Mouse (Mus musculus) midbrain, embryonic 13.5 days (tissue): ENCODE results near the gene Mapk8. TPM values are rescaled to one million over a fixed set of nuclear protein-coding genes. Genes with fewer than 3 reads are reported as not detected.
A peak's percentile ranks its signal among the peaks of the same experiment; 100 is the strongest.

Source experiments
- ATAC-seq: fragments of 200-750 bp; cut with Nextera tagmentation; 2 replicates; pipeline ENCODE4 v1.8.0; 2017; ENCODE audit warnings: mild to moderate bottlenecking, moderate TSS enrichment, moderate library complexity
- H3K27ac ChIP-seq: fragments of 300-500 bp; sonication (generic); 2 replicates; pipeline ENCODE4 v1.5.1; 2015; ENCODE audit warnings: inconsistent platforms, mild to moderate bottlenecking, moderate library complexity
- H3K27me3 ChIP-seq: fragments of 300-500 bp; sonication (generic); 2 replicates; pipeline ENCODE4 v1.6.1; 2015; ENCODE audit warnings: mild to moderate bottlenecking, inconsistent platforms
- H3K36me3 ChIP-seq: fragments of 300-500 bp; sonication (generic); 2 replicates; pipeline ENCODE4 v1.6.1; 2015; ENCODE audit warnings: mild to moderate bottlenecking, inconsistent platforms
- H3K4me1 ChIP-seq: fragments of 300-500 bp; sonication (generic); replicated peaks from 2 replicates; pipeline ENCODE4 v1.6.1; 2015; ENCODE audit warnings: inconsistent platforms
- H3K4me2 ChIP-seq: fragments of 300-500 bp; sonication (generic); replicated peaks from 2 replicates; pipeline ENCODE4 v1.6.1; 2015; ENCODE audit warnings: moderate library complexity, mild to moderate bottlenecking, inconsistent platforms
- H3K4me3 ChIP-seq: fragments of 300-500 bp; sonication (generic); replicated peaks from 2 replicates; pipeline ENCODE4 v1.5.1; 2015; ENCODE audit warnings: mild to moderate bottlenecking, inconsistent platforms
- H3K9ac ChIP-seq: fragments of 300-500 bp; sonication (generic); replicated peaks from 2 replicates; pipeline ENCODE4 v1.6.1; 2015; ENCODE audit warnings: mild to moderate bottlenecking, inconsistent platforms
- H3K9me3 ChIP-seq: fragments of 300-500 bp; sonication (generic); 2 replicates; pipeline ENCODE4 v1.6.1; 2016; ENCODE audit warnings: mild to moderate bottlenecking, inconsistent platforms
- WGBS: fragments of 180-500 bp; shearing (Covaris S2); methylation state at CpG from one replicate; pipeline ENCODE4 v1.1.7; 2015; 5-methylcytosine and 5-hydroxymethylcytosine counted together
- polyA plus RNA-seq: library from polyadenylated mRNA; unstranded; fragments of >200 nt; fragmentation: Nextera tagmentation; extraction: Ambion mirVana; gene quantifications from 2 replicates; pipeline ENCODE4 v1.2.1, GENCODE M21; 2015

Mapk8 gene
- 36.9 and 37.6 TPM in 2 replicates for polyA plus RNA-seq

DNA sequence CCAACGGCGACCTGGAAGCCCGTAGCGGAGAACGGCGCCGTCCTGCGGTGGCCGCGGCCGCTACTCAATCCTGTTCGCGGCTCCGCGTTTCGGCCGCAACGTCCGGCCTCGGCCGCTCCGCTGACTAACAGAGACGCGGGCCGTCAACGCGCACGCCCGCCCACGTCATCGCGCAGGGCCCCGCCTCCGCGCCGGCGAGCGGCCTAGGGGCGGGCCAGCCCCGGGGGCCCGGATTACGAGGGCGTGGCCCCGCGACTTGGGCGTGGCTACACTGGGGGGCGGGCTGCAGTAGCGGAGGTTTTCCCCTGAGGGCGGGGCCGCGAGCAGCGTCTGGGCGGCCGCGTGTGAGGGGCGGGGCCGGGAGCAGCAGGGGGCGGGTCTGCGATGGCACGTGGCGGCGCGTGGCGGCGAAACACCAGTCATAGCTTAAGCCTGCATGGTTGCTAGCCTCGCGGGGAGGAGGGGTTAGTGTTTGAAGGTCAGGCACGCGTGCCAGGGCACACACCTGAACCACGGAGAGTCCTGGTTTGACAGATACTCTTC, at the start of gene Mapk8:
TSS of gene Mapk8 (minus strand) at position 132 of the 543 bp plus-strand sequence.
- H3K27ac ChIP-seq: peak within 1 kb of the TSS; percentile 93
- peak within 1 kb of the TSS; percentile 95 for H3K9ac ChIP-seq
- no peaks in the 10 kb centered on the region for H3K9me3 ChIP-seq
- peaks cover 22% of the 10 kb centered on the region for H3K4me1 ChIP-seq
- peak within 1 kb of the TSS; percentile 64 for H3K4me2 ChIP-seq
- under 1% methylated on average over 62 of the region's 70 CpGs for WGBS
- H3K27me3 ChIP-seq: peaks cover 28% of the 10 kb centered on the region
- peak; percentile 98 for ATAC-seq
- H3K4me3 ChIP-seq: peak within 1 kb of the TSS; percentile 87
- H3K36me3 ChIP-seq: no peaks in the 10 kb centered on the region

DNA sequence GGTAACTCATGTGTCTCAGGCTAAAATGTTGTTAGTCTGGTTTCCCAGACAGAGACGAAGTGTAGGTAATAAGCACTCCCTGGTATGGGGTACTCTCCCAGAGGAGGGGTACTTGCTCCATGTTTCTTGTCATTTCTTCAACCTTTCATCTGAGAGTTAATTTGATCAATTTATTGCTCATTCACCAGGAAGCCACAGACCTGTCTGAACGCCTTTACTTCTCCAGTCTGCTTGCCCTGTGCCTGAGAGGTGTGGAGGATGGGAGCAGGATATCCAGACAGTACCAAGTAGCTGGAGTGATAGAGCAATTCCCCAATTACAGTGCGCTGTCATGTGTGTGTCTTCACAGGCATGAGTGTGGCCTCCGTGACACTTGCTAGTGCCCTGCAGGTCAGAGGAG, 48.3 kb upstream of the Mapk8 start:
- no peak overlapping the region for H3K9ac ChIP-seq
- H3K9me3 ChIP-seq: no peaks in the 10 kb centered on the region
- no peaks in the 10 kb centered on the region for H3K27me3 ChIP-seq
- H3K36me3 ChIP-seq: no peaks in the 10 kb centered on the region
- no peak overlapping the region for H3K27ac ChIP-seq
- no peak for ATAC-seq
- H3K4me3 ChIP-seq: no peak overlapping the region
- no peak overlapping the region for H3K4me2 ChIP-seq
- 68% methylated on average over 4 of the region's 4 CpGs for WGBS
- H3K4me1 ChIP-seq: no peaks in the 10 kb centered on the region

DNA sequence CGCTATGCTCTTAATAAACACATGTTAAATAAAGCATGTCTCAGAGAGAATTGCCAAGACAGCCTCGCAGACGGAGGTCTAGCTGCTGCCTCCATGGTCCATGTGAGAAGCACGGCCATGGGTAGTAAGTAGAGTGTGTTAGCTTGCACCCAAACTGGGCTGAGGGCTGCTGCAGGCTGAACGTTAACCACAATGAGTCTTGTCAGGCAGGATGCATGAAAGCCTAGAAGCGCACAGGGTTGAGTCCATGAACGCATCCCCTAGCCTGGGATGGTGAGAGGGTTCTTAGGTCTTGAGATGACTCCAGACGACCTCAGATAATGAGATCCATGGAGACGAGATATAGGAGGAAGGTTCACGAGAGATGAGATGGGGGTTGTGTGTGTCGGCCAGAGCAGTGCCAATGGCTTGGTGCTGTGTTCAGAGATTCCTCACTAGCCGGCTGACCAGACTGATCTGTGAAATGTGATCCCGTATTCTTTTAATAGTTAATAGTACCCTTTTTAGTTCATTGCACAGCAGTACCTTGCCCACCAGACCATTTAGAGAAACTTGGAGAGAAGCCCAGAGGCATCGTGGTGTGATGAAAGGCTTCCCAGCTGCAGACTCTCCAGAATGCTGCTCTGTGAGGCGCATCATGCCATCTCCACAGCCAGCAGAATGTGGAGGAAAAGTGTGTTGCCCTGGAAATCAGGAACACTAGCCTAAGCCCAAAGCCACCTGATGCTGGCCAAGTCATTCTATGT, 41.0 kb upstream of the Mapk8 start:
- Histone ChIP-seq H3K9ac (no peak overlapping the region), H3K36me3 (no peaks in the 10 kb centered on the region), H3K9me3 (no peaks in the 10 kb centered on the region), H3K27ac (no peak overlapping the region), H3K4me3 (no peak overlapping the region), H3K27me3 (no peaks in the 10 kb centered on the region), H3K4me1 (no peaks in the 10 kb centered on the region), H3K4me2 (no peak overlapping the region)
- 76% methylated on average over 15 of the region's 15 CpGs for WGBS
- ATAC-seq: peak; percentile 37; the same call in 1 of the 2 replicates

DNA sequence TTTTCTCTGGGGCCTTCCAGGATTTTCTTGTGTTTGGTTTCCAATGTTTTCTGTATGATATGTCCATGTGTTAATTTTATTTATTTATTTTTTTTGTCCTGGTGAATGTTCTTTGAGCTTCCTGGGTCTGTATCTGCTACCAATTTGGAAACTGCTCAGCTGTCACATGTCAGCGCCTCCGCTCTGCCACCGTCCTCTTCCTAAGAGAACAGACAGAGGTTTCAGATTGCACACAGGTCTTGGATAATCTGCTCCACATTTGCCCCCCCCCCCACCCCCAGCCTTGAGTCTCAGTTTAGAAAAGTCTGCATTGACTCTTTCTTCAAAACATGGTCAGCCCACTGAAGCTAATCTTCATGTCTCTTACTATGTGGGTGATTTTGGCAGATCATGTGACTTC, 35.0 kb upstream of the Mapk8 start:
- no peak overlapping the region for H3K9ac ChIP-seq
- no peaks in the 10 kb centered on the region for H3K9me3 ChIP-seq
- no peak overlapping the region for H3K27ac ChIP-seq
- H3K4me2 ChIP-seq: no peak overlapping the region
- 53% methylated on average over 3 of the region's 3 CpGs for WGBS
- H3K36me3 ChIP-seq: no peaks in the 10 kb centered on the region
- H3K4me1 ChIP-seq: no peaks in the 10 kb centered on the region
- H3K4me3 ChIP-seq: no peak overlapping the region
- no peaks in the 10 kb centered on the region for H3K27me3 ChIP-seq
- ATAC-seq: no peak

DNA sequence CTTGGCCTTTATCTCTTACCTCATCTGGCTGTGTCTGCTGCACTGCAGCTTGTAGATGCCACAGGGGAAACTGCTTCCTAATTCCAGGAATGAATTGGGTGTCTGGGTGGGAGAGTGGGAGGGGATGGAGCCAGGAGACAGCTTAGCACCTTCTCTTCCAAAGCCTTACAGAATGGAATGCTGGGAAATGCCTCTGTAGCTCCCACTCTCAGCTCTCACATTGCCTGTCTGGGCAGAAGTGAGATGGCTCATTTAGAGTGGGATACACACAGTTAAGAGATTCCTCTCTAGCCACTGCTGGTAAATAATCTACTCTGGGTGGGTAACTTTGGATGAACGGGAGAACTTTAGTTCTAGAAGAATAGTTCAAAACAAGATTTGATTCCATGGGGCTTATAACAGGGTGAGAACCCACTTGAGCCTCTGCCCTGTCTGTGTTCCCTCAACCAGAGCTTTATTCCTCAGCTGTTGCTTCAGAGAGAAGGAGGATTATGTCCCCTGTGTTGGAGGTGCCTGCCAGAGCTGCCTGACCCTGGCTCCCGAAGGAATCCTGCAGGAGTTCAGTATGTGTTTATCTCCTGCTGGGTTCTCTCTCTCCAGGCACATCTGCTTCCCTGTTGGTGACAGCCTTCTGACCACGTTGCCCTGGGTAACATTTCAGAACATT, 29.3 kb upstream of the Mapk8 start:
- 5% methylated on average over 3 of the region's 3 CpGs for WGBS
- no peak overlapping the region for H3K9ac ChIP-seq
- H3K27me3 ChIP-seq: no peaks in the 10 kb centered on the region
- 0 out of 2 replicates have a peak, but pooled peaks cover 8% of the 10 kb centered on the region for H3K4me1 ChIP-seq
- no peak for ATAC-seq
- H3K4me2 ChIP-seq: no peak overlapping the region
- H3K36me3 ChIP-seq: no peaks in the 10 kb centered on the region
- no peak overlapping the region for H3K27ac ChIP-seq
- no peak overlapping the region for H3K4me3 ChIP-seq
- H3K9me3 ChIP-seq: no peaks in the 10 kb centered on the region

DNA sequence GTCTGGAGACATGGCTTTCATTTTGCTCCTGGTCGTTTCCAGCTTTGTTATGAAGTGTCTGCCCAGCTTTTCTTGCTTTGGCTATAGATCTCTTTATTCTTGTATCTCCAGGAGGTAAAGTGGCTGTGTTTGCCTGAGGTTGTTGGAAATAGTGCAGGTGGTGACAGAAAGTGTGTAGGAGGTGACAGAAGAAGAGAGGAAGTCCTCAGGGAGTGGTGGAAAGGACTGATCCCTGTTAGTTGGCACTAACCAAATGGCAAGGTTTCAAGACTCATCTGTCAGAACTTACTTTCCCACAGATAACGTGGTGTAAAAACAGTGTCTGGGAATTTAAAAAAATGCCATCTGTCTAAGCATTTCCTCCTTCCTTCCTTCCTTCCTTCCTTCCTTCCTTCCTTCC, 27.5 kb upstream of the Mapk8 start:
- Histone ChIP-seq H3K27ac (no peak overlapping the region), H3K4me2 (no peak overlapping the region), H3K4me3 (no peak overlapping the region), H3K36me3 (no peaks in the 10 kb centered on the region), H3K4me1 (0 out of 2 replicates have a peak, but pooled peaks cover 8% of the 10 kb centered on the region), H3K9me3 (no peaks in the 10 kb centered on the region), H3K9ac (no peak overlapping the region), H3K27me3 (no peaks in the 10 kb centered on the region)
- no peak for ATAC-seq
- 65% methylated on average over 2 of the region's 2 CpGs for WGBS

DNA sequence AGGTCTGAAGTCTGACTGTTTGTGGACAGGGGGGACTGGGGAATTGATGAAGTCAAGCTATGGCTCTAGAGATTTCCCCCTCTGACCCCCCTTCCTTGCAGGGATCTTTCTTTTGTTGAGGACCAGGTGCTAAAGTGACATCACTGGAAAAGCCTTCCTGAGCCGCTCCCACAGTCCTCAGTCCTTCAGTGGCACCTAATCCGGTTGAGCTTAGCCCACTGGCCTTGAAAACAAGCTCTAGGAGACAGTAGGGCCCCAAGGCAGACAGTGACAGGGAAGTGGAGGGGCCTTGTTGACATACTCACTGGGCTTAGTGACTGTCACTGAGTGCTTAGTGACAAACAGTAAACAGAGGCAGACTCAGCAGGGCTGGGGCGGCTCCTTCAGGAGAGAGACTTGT, 24.4 kb upstream of the Mapk8 start, which contains the start of gene Frmpd2:
TSS of gene Frmpd2 (plus strand) at position 366 of the 400 bp plus-strand sequence.
- WGBS: 25% methylated on average over 3 of the region's 3 CpGs

DNA sequence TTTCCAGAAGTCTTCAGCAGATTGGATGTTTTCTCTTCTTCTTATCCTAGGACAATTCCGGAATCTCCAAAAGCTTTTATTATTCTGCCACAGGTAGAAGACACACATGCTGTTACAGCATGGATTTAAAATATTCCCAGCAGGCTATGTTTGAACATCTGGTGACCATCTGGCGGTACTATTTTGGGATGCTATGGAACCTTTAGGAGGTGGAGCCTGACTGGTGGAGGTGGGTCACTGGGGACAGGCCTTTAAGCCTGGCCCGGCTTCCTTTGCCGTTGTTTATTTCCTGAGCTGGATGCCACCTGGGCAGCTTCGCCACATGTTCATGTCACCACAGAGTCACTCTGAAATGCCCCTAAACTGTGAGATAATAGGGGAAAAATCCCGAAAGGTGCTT, 20.8 kb upstream of the Mapk8 start:
- H3K4me1 ChIP-seq: no peaks in the 10 kb centered on the region
- WGBS: 86% methylated on average over 6 of the region's 6 CpGs
- no peaks in the 10 kb centered on the region for H3K27me3 ChIP-seq
- H3K9me3 ChIP-seq: no peaks in the 10 kb centered on the region
- ATAC-seq: no peak
- H3K4me2 ChIP-seq: no peak overlapping the region
- no peak overlapping the region for H3K4me3 ChIP-seq
- H3K27ac ChIP-seq: no peak overlapping the region
- no peak overlapping the region for H3K9ac ChIP-seq
- no peaks in the 10 kb centered on the region for H3K36me3 ChIP-seq

More for the DNA sequence above, 24.4 kb upstream of the Mapk8 start, which contains the start of gene Frmpd2:
- Histone ChIP-seq H3K36me3 (no peaks in the 10 kb centered on the region), H3K9ac (no peak within 1 kb of the TSS), H3K9me3 (no peaks in the 10 kb centered on the region), H3K4me1 (0 out of 2 replicates have a peak, but pooled peaks cover 6% of the 10 kb centered on the region), H3K27ac (no peak within 1 kb of the TSS), H3K27me3 (no peaks in the 10 kb centered on the region), H3K4me2 (no peak within 1 kb of the TSS), H3K4me3 (no peak within 1 kb of the TSS)
- no peak for ATAC-seq

DNA sequence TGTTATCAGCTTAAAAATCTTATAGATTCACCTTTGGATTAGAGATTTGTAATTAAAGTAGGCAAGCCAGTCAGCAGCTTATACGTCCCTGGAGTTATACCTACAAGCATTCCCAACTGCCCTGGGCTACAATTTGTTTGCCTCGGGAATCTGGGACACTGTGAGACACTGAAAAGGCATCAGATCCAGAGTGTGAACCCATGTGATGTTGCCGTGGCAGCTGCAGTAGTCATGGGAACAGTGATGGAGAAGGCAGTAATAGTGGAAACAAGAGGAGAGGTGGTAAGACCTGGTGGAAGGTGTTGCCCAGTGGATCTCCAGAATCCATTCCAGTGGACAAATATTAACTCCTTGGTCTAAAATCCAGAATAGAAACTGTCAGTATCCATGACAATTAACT, 16.7 kb upstream of the Mapk8 start:
- Histone ChIP-seq H3K36me3 (no peaks in the 10 kb centered on the region), H3K4me2 (no peak overlapping the region), H3K9ac (no peak overlapping the region), H3K27me3 (no peaks in the 10 kb centered on the region), H3K27ac (no peak overlapping the region), H3K9me3 (no peaks in the 10 kb centered on the region), H3K4me3 (no peak overlapping the region), H3K4me1 (no peaks in the 10 kb centered on the region)
- ATAC-seq: no peak
- WGBS: 51% methylated on average over 3 of the region's 3 CpGs

DNA sequence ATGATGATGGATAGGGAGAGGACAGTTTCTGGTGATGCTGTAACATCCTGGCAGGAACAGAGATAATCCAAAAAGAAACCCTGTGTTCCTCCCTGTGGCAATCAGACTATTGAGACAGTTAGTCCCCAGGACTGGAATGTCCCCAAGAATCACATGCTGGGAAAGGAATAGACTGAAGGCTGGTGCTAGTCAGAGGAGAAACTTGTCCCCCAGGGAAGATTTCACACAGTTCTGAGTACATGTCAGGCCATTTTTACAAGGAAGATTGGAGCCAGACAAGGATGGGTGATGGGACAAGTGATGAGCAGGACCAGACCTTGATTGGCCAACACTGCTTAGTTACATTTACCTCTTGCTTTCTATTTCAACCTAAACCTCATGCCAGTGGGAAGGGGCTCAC, 3.4 kb upstream of the Mapk8 start:
- H3K9ac ChIP-seq: no peak overlapping the region

DNA sequence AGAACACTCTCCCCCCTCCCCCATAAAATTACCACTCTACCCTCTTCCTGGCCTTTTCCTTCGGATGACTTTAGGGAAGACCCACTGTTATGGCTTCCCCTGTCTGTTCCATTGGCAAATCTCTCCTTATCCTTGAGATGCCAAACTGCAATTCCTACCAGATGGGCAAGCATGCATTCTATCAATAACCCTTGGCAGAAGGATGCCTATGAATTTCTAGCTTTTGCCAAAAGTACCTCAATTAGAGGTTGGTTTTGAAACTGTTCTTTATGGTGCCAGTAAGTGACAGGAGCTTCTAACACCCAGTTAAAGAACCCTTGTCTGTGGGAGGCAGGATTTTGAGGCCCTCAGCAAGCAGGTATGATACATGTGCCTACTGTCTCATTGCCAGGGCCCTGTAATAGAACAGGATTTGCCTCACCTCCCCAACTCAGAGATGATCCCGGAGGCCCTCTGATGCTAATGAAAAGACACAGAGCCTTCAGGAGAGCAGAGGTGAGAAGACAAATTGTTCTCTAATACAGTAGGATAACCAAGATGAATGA, 2.4 kb upstream of the Mapk8 start:
- H3K27ac ChIP-seq: no peak overlapping the region
- H3K27me3 ChIP-seq: peaks cover 28% of the 10 kb centered on the region
- H3K4me2 ChIP-seq: no peak overlapping the region
- no peak overlapping the region for H3K9ac ChIP-seq
- no peak overlapping the region for H3K4me3 ChIP-seq
- WGBS: 86% methylated on average over 2 of the region's 2 CpGs
- H3K4me1 ChIP-seq: peaks cover 13% of the 10 kb centered on the region
- no peaks in the 10 kb centered on the region for H3K9me3 ChIP-seq
- H3K36me3 ChIP-seq: no peaks in the 10 kb centered on the region
- ATAC-seq: no peak

More for the DNA sequence above, 3.4 kb upstream of the Mapk8 start:
- H3K4me3 ChIP-seq: no peak overlapping the region
- no peak for ATAC-seq
- no peak overlapping the region for H3K4me2 ChIP-seq
- no peaks in the 10 kb centered on the region for H3K36me3 ChIP-seq
- peaks cover 8% of the 10 kb centered on the region for H3K4me1 ChIP-seq
- no peaks in the 10 kb centered on the region for H3K9me3 ChIP-seq
- H3K27me3 ChIP-seq: peaks cover 28% of the 10 kb centered on the region
- H3K27ac ChIP-seq: no peak overlapping the region

DNA sequence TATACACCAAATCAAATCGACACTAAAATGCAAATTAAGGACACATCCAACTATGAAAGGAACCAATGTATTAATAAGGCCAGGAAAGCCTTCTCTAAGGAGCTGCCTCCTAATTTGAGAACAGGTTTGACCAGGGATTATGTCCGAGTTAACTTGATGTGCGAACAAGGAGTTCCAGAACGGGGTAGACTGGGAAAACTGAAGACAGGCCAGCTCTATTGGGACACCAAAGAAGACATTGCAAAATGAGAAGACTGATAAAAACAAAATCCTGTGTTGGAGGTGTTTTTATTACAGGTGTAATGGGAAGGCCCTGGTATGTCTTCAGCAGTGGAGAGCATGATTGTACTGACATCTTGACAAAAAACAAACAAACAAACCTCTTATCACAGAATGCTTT, 1.3 kb upstream of the Mapk8 start:
- Histone ChIP-seq H3K4me1 (peaks cover 21% of the 10 kb centered on the region), H3K4me2 (no peak overlapping the region), H3K27me3 (peaks cover 28% of the 10 kb centered on the region), H3K27ac (no peak overlapping the region), H3K4me3 (no peak overlapping the region), H3K9me3 (no peaks in the 10 kb centered on the region), H3K9ac (no peak overlapping the region), H3K36me3 (no peaks in the 10 kb centered on the region)
- WGBS: 86% methylated on average over 4 of the region's 4 CpGs
- no peak for ATAC-seq
